Mouse (Mus musculus) small intestine, adult 2 months (tissue): ENCODE results near the gene Sept8.

Experiments used
- CTCF ChIP-seq: fragments of 200-500 bp; IDR thresholded peaks from 2 replicates; pipeline ENCODE4 v1.5.1; 2012; ENCODE audit warnings: low read depth, mild to moderate bottlenecking, control low read depth, inconsistent platforms, low read length, moderate library complexity, mixed read lengths; ENCODE audit not compliant: insufficient replicate concordance, insufficient read length; ENCODE audit errors: extremely low read depth
- POLR2A ChIP-seq: fragments of 200-500 bp; IDR thresholded peaks from 2 replicates; pipeline ENCODE4 v1.6.1; 2012; ENCODE audit warnings: low read depth, mild to moderate bottlenecking, control low read depth, inconsistent platforms, low read length, moderate library complexity

- TF ChIP-seq CTCF (no peak), POLR2A (no peak)
Measured at GRCm38 (mm10) chr11:53519207-53520121, at the start of gene Sept8.
